ENCODE assay signal across 28 mouse cellular contexts in genomic region chr2:19706886-19707285, GRCm38 (mm10). TPM values are rescaled to one million over a fixed set of nuclear protein-coding genes. Genes with fewer than 3 reads are reported as not detected.
DNase-seq lines count a peak whose midpoint lies in the region; ATAC-seq lines count a peak whose summit lies in the region.
"Had no signal": no experiment of that assay in that cellular context is flagged by ENCODE, and none has a peak within 500 bp of the region (broad histone marks: within the 10 kb centered on the region; RNA-seq: fewer than 3 reads in every experiment).

No protein-coding gene starts in this region.

- no peaks in the 10 kb centered on the region for H3K9me3 ChIP-seq in forebrain, embryonic 11.5 days (ENCODE audit: control insufficient read depth, low read length)
- H3K9me3 ChIP-seq: embryonic facial prominence, embryonic 13.5 days; embryonic facial prominence, embryonic 15.5 days; forebrain, embryonic 10.5 days; forebrain, embryonic 13.5 days; forebrain, embryonic 15.5 days; G1E had no signal

- H3K4me1 ChIP-seq in forebrain, embryonic 11.5 days (replicated peaks; ENCODE audit: control insufficient read depth, insufficient read depth, low read length) = no peaks in the 10 kb centered on the region
- H3K4me1 ChIP-seq: embryonic facial prominence, embryonic 13.5 days; embryonic facial prominence, embryonic 15.5 days; forebrain, embryonic 10.5 days; forebrain, embryonic 13.5 days had no signal

- no peak overlapping the region for H3K4me3 ChIP-seq in forebrain, embryonic 11.5 days (ENCODE audit: low read depth, low read length)
- H3K4me3 ChIP-seq: embryonic facial prominence, embryonic 13.5 days; embryonic facial prominence, embryonic 15.5 days; erythroblast, embryonic 14.5 days; forebrain, embryonic 10.5 days; forebrain, embryonic 13.5 days; forebrain, embryonic 15.5 days had no signal

- 0 out of 2 replicates have a peak, but pooled peaks have one; percentile 25 for ATAC-seq in common myeloid progenitor, adult 5-6 weeks (replicated peaks; ENCODE audit: low read depth, poor library complexity, severe bottlenecking)
- peak; percentile 89 for ATAC-seq in megakaryocyte, adult 5-6 weeks (ENCODE audit: poor library complexity, severe bottlenecking)
- ATAC-seq in forebrain, embryonic 11.5 days (replicated peaks; ENCODE audit: low FRiP score) = no peak
- ATAC-seq: activated CD4-positive, CD25-positive, alpha-beta regulatory T cell, adult 4 months; CD4-positive, CD25-positive, alpha-beta regulatory T cell, adult 4 months; forebrain, embryonic 13.5 days; forebrain, embryonic 15.5 days; forebrain, postnatal 0 days; Patski had no signal

- no peak overlapping the region for H3K27ac ChIP-seq in forebrain, embryonic 11.5 days (ENCODE audit: low read depth, low read length)
- H3K27ac ChIP-seq: embryonic facial prominence, embryonic 13.5 days; embryonic facial prominence, embryonic 15.5 days; forebrain, embryonic 10.5 days; forebrain, embryonic 13.5 days; forebrain, embryonic 15.5 days had no signal

- H3K36me3 ChIP-seq in splenic B cell, adult 2 months (ENCODE audit: control insufficient read depth, insufficient read depth, low read length, poor library complexity, severe bottlenecking) = no peaks in the 10 kb centered on the region
- no peaks in the 10 kb centered on the region for H3K36me3 ChIP-seq in forebrain, embryonic 11.5 days (ENCODE audit: control insufficient read depth, insufficient read depth, low read length)
- H3K36me3 ChIP-seq: embryonic facial prominence, embryonic 13.5 days; embryonic facial prominence, embryonic 15.5 days; forebrain, embryonic 10.5 days; forebrain, embryonic 15.5 days; G1E had no signal

- no peak overlapping the region for H3K4me2 ChIP-seq in forebrain, embryonic 11.5 days (ENCODE audit: low read depth, low read length, severe bottlenecking)
- H3K4me2 ChIP-seq: embryonic facial prominence, embryonic 13.5 days; embryonic facial prominence, embryonic 15.5 days; forebrain, embryonic 13.5 days; forebrain, embryonic 15.5 days had no signal

- no peaks in the 10 kb centered on the region for H3K27me3 ChIP-seq in splenic B cell, adult 2 months (ENCODE audit: control insufficient read depth, insufficient read depth, low read length, poor library complexity, severe bottlenecking)
- H3K27me3 ChIP-seq in forebrain, embryonic 11.5 days (ENCODE audit: control insufficient read depth, insufficient read depth, low read length) = no peaks in the 10 kb centered on the region
- H3K27me3 ChIP-seq: CH12.LX; embryonic facial prominence, embryonic 13.5 days; embryonic facial prominence, embryonic 15.5 days; forebrain, embryonic 13.5 days; forebrain, embryonic 15.5 days; Patski had no signal

- H3K9ac ChIP-seq in forebrain, embryonic 11.5 days (ENCODE audit: low read length) = no peak overlapping the region
- H3K9ac ChIP-seq: embryonic facial prominence, embryonic 13.5 days; embryonic facial prominence, embryonic 15.5 days; forebrain, embryonic 13.5 days; forebrain, embryonic 15.5 days; forebrain, postnatal 0 days had no signal

- WGBS in forebrain, embryonic 11.5 days = 87% methylated on average over 4 of the region's 4 CpGs

- DNase-seq in B cell, adult 2 months = peak; percentile 8 to 12
- peak; percentile 12 for DNase-seq in splenic B cell, adult 2 months (ENCODE audit: low read depth, low spot score)
- DNase-seq in forebrain, embryonic 11.5 days (ENCODE audit: low spot score) = no peak
- no peak for DNase-seq in right cerebral cortex, postnatal 14 days
- no peak for DNase-seq in kidney, postnatal 10 days
- DNase-seq: adrenal gland, adult 8-10 months; adrenal gland, postnatal 14 days; adrenal gland, postnatal 36 days; cerebellum, adult 11-12 months; cerebellum, adult 2 months; cerebellum, adult 9-10 months; cerebellum, postnatal 10 days; cerebellum, postnatal 25 days; embryo, embryonic 11 days; forebrain, postnatal 0 days had no signal

RNA-seq across cellular contexts. Expression of gene Otud1, which starts 49.3 kb away (rescaled TPM):
- 4.0 and 8.9 TPM in 2 replicates for total RNA-seq in common myeloid progenitor, adult 5-6 weeks (2017)
- 5.3 and 6.6 TPM in 2 replicates for total RNA-seq in megakaryocyte, adult 5-6 weeks (2015)
- 6.0 and 6.4 TPM in 2 replicates for total RNA-seq in megakaryocyte, adult 5-6 weeks (2017)
- 0.80 and 1.00 TPM in 2 replicates for polyA plus RNA-seq in forebrain, embryonic 11.5 days (2014; fragmentation: Nextera tagmentation; extraction: Ambion mirVana)
- polyA plus RNA-seq: G1E had no signal

Comparison
In these comparisons a context has a peak if more than half of its experiments do, and no peak if none do; other contexts are left out.
1. DNase-seq: peak in B cell, adult 2 months (2 of 2) and splenic B cell, adult 2 months (single experiment); none in forebrain, embryonic 11.5 days (single experiment), right cerebral cortex, postnatal 14 days (single experiment) and kidney, postnatal 10 days (single experiment).